Mouse (Mus musculus) adrenal gland, adult 18-20 months (tissue): Measurements from ENCODE around the gene Zbtb45. TPM values are rescaled to one million over a fixed set of nuclear protein-coding genes. Genes with fewer than 3 reads are reported as not detected.

Source experiments
- DNase-seq, 2 experiments: peaks; one replicate each; pipeline ENCODE4 v3.0.0; 2021 to 2022; ENCODE audit warnings: low spot score in 2 of 2
- total RNA-seq, 2 experiments: library from RNA; stranded (reverse); gene quantifications; 1 replicate in 1 of 2; 2 replicates in 1 of 2; pipeline ENCODE4 v1.2.3; 2021

Zbtb45 gene
- total RNA-seq, 2 experiments from 2014 or later: 12.1 to 12.5 TPM

DNA sequence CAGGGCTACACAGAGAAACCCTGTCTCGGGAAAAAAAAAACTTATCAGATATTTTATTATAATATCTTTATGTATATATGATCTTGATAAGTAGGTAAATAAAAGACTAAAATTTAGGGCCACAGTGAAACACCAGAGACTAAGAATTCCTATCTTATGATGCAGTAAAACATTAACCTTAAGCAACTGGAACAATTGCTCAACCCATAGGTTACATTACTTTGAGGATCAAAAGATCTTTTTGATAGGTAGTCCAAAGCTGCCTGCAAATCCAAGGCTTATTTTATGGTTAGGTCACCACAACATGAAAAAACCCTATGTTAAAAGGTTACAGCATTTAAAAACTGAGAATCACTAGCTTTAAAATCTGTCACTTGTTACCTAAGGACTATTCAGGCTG lies 8.2 kb downstream of the Zbtb45 start:
- no peak for DNase-seq

DNA sequence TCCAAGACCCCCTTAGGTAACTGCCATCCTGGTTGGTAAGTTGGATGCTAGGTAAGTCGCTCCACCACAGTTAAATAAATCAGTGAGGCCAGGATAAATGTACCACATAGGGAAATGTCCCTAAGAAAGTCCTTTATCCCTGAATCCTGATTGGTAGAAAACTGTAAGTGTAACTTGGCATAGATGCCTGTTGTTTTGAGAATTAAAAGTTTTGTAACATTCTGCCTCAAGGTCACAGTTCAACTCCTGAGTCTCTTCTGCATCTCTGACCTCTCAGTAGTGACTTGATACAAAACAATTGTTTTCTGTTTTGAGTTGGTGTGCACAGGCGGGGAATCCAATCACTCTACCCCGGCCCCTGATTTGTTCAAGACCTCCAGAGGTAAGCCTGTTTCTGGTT lies 11.0 kb downstream of the Zbtb45 start, which contains the start of gene Trim28:
Gene Trim28 (plus strand): TSS at position 264 of the 400 bp plus-strand sequence.
- DNase-seq: no peak

DNA sequence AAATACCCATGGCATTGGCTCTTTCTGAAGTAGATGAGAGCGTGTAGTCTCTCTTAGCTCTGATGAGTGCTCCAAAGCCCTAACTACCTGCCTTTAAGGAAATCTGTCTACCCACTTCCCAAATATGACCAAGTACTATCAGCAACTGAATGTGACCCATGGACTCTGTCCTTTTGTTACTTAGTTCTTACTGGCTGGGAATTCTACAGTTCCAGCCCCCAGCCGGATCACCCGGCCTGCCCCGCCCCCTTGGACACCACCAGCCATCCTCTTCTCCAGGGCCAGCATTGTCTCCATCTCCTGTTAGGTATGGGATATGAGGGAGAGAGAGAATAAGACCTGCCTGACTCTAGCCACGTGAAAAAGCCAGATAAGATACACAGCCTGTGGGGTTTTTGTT lies 11.8 kb downstream of the Zbtb45 start, which contains the start of gene Slc27a5:
Gene Slc27a5 (minus strand): TSS at position 140 of the 400 bp plus-strand sequence.
- DNase-seq: no peak

DNA sequence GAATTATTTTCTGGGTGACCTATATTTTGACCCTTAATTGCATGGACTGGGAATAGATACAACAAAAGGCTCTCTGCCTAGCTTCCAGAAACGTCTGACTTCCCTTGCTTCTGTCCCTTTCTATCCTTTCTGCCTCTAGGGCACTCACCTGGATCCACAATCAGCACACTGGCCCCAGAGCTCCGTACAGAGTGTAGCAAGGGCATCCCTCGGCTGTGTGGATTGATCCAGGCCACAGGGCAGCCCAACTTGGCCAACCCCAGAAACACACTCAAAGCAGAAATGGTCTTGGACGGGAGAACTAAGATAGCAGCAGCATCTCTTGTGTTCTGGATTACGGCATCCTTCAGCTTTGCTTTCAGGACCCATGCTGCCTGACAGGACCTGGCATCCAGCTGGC lies 12.6 kb downstream of the Zbtb45 start:
- no peak for DNase-seq

DNA sequence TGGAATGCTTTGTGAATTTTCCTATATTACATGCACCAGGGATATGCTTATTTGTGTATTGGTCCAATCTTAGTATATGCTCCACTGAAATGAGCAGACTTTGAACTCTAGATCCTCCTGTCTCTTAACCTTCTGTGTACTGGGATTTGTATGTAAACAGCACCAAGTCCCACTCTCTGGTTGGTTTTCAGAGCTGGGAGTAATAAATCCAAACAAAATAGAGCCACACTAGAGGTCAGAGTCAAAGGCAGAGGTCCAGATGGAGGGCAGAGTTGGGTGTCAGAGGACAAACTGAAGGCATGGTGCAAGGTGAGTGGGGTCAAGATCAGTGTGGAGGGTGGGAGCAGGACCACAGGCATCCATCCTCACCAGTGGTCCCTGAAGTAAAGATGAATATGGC lies 14.0 kb downstream of the Zbtb45 start:
- DNase-seq: no peak

DNA sequence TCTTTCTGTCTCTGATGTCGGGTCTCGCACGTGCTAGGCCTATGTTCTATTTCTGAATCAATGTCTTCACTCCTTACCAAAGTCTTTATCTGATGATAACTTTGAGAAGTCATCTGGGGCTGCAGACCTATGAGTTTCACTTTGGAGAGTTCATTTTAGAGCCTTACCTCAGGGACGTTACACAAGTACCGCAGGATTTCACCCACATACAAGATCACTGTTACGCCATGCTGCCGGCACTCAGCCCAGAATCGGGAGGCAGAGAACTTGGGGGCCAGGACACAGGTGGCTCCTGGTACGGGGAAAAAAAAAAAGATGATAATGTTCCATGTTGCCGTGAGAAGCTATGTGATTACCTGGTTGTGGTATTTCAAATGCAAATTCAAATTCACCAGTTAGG lies 16.7 kb downstream of the Zbtb45 start:
- no peak for DNase-seq

DNA sequence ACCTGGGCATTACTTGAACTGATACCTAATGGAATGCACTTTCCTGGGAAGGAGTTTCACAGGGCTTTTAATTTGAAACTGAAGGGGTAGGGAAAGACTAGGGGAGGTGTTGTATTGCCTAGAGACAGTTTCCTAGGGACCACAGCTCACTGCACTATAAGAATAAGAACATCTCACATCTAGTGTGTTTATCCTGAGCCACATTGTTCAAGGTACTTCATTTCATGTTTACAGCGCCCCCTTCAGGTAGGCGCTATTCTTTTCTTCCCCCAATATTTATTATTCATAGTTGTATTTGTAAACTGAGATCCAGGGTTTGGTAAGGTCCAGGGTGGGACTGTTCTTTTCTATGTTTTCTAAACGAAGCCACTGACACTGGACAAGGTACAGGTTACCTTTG lies 17.6 kb downstream of the Zbtb45 start:
- no peak for DNase-seq

DNA sequence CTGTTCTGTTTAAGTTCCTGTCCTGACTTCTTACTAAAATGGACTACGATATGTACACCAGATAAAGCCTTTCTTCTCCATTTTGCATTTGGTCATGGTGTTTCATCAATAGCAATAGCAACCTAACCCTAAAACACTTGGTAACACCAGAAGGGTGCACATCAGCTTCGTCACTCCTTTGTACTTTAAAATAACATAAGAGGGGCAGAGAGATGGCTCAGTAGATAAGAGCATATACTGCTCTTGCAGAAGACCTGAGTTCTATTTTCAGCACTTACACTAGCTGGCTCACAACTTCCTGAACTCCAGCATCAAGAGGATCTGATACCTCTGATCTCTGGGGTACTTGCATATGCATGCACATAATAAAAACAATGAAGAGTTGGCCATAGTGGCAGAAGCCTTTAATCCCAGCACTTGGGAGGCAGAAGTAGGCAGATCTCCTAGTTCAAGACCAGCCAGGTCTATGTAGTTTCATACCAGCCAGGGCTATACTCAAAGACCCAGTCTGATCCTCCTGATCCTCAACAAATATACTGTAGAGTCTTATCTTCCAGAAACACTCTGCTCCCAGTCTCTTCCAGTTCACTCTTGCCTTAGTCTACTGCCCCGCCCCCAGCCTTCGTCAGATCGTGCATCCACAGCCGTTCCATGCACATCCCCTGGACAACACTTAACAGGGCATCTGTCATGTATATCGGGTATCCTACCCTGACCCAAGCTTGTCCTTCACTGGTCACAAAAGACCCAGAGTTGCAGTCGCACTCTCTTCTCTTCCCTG lies 22.2 kb downstream of the Zbtb45 start:
- DNase-seq: no peak

DNA sequence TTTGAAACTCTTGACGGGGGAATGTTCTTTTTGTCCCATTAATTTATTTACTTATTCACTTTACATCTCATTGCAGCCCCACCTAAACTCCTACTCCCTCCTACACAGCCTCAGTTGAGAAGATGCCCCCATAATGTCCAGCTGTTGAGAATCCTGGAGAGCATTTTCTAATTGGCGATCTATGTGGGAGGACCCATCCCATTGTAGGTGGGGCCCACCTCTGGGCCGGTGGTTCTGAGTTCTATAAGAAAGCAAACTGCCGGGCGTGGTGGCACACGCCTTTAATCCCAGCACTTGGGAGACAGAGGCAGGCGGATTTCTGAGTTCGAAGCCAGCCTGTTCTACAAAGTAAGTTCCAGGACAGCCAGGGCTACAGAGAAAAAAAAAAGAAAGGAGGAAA lies 22.9 kb downstream of the Zbtb45 start:
- no peak for DNase-seq

DNA sequence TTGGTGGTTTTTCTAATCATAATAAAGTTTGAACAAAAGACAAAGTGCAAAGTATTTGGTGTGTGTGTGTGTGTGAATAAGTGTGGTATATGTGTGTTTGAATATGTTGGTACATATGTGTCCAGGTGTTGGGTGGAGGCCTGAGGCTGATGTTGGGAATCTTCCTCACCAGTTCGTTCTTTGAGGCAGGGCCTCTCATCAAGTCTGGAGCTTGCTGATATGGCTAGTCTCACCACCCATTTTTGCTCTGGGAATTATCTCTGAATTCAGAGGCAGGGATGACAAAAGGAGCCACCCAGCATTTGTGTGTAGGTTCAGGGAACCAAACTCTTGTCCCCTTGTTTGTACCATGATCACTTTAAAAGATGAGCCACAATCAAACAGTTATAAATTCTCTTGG lies 24.1 kb downstream of the Zbtb45 start:
- no peak for DNase-seq

DNA sequence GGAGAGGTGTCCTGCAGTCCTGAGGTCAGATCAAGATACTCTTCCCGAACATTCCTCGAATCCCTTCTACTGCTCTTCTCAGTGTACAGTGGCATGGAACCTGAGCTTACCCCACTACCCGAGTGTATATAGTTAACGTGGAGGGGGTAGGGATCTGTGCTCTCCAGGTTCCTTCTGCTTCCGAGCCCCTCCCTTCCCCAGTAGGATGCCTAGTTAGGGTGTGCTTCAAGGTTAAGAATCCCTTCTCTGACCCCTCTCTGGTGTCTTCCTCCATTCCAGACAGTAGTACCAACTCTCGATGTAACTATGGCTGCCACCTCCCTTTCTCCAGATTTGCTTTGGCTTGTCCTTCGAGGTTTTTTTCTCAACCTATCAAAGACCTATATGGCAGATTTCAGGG lies 29.5 kb downstream of the Zbtb45 start:
- no peak for DNase-seq

DNA sequence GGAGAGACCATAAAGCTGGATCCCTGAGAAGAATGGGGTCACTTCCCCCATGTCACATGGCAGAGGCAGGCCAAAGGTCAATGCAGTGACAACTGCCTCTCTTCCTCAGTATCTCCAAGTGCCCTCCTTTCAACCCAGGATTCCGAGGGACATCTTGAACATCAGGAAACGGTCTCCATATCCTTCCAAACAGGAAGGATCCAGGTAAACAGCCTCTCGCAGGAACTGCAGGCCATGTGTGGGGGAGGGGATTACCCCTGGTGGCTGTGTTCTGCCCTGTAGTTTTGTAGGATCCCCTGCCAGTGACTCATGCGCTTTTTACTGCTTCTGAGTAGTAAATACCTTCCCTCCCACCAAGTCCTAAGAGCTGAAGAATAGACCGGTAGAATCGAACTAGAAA lies 30.1 kb downstream of the Zbtb45 start:
- DNase-seq: no peak

DNA sequence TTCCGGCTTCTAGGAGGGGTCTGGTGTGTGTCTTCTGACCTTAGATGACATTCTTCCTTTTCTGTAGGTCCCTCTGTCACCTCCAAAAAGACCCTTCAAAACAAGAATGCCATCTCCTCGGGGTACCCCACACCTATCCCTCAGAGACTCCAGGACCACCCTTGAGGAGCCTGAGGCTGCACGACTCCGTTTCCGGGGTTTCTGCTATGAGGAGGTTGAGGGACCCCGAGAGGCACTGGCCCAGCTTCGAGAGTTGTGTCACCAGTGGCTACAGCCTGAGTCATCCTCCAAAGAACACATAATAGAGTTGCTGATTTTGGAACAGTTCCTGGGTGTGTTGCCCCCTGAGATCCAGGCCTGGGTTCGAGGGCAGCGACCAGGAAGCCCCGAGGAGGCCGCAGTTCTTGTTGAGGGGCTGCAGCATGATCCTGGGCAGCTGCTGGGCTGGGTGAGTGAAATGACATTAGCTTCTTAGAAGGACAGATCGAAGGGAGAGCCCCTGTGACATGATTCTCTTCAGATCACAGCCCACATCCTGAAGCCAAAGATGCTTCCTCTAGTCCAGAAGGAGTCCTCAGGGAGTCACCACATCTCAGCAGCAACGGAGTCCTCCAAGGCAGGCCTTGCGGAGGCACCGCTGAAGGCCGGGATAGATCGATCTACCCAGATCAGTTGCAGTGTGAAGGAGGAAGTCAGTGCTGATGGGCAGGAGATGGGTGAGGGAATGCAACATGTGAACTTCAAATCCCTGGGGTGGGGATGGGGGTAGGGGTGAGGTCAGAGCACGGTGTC lies 30.7 kb downstream of the Zbtb45 start:
- DNase-seq: no peak

DNA sequence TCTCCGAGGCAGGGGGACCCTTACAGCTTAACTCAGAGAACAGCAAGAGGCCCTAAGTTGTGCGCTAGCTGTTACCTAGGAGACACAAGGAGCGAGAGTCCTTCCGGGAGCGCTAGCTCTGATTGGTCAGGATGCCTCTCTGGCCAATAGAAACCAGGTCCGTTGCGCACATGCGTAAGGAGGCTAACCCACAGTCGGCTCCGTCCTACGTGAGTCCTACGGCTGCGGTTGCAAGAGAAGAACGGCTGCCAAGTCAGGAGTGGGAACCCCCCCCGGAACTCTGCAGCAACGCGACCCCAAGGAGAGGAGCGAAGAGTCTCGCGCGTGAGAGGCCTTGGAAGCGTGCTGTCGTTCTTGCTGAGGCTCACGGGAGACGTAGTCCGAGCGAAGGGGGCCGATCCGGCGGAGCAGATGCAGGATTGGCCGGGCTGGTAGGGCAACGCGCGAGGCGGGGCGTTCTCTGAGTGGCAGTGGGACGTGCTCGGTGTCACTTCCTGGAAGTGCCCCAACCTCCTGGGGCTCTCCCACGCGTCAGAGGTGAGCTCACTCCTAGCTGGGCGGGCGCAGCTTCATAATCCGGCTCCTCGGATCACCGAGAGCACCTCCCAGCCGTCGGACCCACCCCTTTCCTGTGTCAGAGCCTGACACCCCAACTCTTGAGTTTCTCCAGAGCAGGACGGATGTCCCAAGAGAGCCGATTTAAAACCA lies 32.0 kb downstream of the Zbtb45 start, which contains the start of gene Zfp446:
Gene Zfp446 (plus strand): TSS at position 167 of the 708 bp plus-strand sequence.
- DNase-seq: peak; percentile 92 to 95

DNA sequence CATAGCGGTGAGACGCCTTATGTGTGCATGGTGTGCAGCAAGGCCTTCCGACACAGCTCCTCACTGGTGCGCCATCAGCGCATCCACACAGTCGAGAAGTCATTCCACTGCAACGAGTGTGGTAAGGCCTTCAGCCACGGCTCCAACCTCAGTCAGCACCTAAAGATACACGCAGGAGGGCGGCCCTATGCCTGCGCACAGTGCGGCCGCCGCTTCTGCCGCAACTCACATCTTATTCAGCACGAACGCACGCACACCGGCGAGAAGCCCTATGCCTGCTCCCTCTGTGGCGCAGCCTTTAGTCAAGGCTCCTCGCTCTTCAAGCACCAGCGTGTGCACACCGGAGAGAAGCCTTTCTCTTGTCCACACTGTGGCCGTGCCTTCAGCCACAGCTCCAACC lies 38.9 kb downstream of the Zbtb45 start:
- no peak for DNase-seq

DNA sequence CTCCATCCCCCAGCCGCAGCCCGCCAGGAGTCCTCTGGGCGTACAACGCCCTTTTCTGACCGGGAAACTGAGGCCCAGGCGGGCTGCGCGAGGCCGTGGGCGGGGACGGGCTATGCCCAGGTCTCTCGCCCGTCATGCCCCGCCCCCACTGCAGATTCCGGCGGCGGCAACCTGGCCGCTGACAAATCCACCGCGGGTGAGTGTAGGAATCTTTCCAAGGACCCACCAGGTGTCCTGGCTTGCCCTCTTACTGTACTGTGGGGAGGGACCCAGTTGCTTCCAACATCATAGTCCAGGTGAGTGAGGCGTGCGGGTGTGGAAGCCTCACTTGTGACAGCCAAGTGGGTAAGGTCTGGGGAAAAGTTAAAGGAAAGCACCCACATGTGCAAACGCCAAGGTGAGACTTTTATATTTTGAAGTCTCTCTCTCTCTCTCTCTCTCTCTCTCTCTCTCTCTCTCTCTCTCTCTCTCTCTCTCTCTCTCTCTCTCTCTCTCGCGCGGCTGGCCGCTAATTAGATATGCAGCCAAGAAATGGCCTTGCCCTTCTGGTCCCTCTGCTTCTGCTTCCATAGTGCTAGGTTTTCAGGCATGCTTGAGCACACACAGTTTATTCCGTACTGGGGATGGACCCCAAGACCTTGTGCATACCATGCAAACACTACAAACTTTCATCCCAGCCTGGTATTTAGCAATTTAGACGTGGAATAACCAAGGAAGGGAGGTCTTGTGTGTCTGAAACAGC lies 43.6 kb downstream of the Zbtb45 start:
- DNase-seq: peak; percentile 69 to 71

DNA sequence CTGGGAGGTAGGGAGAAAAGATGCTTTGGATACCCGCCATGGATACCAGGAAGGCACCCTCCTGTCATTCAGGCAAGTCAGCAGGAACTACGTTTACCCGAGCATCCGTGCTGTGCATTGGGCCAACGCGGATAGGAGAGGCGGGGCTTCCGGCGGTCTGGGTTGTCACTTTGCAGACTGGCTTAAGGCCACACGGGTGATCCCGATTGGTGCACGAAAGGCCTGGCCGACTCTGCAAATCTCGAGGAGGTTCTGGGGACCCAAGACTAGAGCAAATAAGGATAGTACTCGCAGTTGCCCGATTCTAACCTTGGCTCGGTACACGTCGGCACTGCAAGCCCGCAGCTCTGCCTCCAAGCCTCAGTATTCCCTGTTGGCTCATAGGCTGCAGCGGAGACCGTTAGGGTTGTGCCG lies 44.1 kb downstream of the Zbtb45 start, which contains the start of gene Zfp324:
Gene Zfp324 (plus strand): TSS at position 161 of the 414 bp plus-strand sequence.
- DNase-seq: peak; percentile 79 to 81

DNA sequence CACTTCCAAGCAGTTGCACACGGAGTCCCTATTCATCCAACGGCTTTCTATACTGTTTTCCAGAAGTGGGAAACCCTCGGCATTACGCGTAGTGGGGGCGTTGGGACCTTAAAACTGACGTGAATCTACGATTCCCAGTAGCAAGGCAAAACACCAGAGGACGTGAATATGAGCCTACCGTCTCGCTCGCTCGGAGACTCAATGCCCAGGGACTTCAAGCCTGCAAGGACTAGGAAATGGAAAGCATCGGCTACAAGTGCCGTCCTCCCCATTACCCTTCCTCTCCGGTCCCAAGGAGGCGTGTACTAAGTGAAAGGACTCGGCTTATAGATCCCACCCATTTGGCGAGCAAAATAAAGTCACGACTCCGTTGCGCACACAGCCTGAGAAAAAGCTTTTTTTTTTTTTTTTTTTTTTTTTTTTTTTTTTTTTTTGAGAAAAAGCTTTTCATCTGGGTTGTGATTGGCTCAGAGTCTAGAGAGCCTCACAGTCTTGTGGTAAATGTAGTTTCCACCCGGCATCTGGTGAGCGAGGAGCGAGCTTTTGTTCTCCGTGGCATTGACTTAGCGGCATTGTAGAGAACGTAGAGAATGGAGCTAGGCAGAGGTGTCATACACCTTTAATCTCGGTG lies 48.2 kb downstream of the Zbtb45 start:
- peak in 1 of 2 experiments; percentile 37 for DNase-seq

DNA sequence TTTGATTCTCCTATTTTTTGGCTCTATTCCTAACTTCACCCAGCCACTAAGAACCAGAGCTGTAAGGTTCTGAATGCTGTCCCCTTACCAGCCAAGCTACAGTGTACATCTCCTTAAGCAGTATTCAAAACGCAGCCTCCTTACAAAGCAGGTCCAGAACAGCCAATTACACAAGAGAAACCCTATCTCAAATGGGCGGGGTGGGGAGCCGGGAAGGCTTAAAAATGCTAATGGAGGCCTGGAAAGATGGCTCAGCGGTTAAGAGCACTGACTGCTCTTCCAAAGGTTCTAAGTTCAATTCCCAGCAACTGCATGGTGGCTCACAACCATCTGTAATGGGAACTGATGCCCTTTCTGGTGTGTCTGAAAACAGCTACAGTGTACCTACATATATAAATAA lies 50.1 kb downstream of the Zbtb45 start:
- DNase-seq: no peak

DNA sequence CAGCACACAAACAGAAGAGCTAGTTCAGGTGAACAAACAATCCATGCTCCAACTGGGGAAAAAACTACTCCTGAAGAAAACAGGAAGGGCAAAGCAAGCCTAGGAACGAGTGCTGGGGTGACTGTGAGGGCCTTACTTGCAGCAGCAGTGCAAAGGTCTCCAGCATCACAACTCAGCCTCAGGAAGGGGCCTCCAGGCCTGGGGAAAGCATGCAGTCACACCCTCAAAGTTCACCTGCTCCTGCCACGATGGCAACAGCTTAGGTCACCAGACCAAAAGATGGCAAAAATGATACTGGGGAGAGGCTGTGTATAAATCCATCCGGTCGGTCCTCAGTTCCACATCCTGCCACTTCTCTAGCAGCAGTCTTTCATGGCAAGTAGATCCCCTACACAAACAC lies 50.9 kb downstream of the Zbtb45 start:
- DNase-seq: no peak
